Mouse (Mus musculus) MEL (cell line): Measurements from ENCODE around the gene Vmn1r180. TPM values are rescaled to one million over a fixed set of nuclear protein-coding genes. Genes with fewer than 3 reads are reported as not detected.

ENCODE experiments used
- DNase-seq: peaks from one replicate; pipeline ENCODE4 v3.0.0; 2011; ENCODE audit warnings: low read depth, low spot score
- H3K27ac ChIP-seq: 2 replicates; pipeline ENCODE4 v1.5.1; 2012; ENCODE audit warnings: low read depth, mild to moderate bottlenecking, control low read depth, low read length, moderate library complexity; ENCODE audit not compliant: control insufficient read depth
- H3K27me3 ChIP-seq, 2 experiments: fragments of 150-350 bp in 1 of 2; sonication (generic) in 1 of 2; 2 replicates each; pipeline ENCODE4 v1.6.1; 2012; ENCODE audit warnings: low read length in 2 of 2, mild to moderate bottlenecking in 2 of 2, improper control_type of control experiment in 1 of 2, moderate library complexity in 1 of 2; ENCODE audit not compliant: insufficient read depth in 2 of 2, control insufficient read depth in 1 of 2
- H3K36me3 ChIP-seq, 2 experiments: 2 replicates each; pipeline ENCODE4 v1.6.1; 2012 to 2014; ENCODE audit warnings: low read length in 2 of 2, improper control_type of control experiment in 1 of 2, inconsistent platforms in 1 of 2, mild to moderate bottlenecking in 1 of 2; ENCODE audit not compliant: insufficient read depth in 2 of 2, control insufficient read depth in 1 of 2
- H3K4me1 ChIP-seq, 2 experiments: fragments of 150-350 bp in 1 of 2; sonication (generic) in 1 of 2; 2 replicates each; pipeline ENCODE4 v1.6.1; 2012; ENCODE audit warnings: low read length in 2 of 2, improper control_type of control experiment in 1 of 2, mild to moderate bottlenecking in 1 of 2; ENCODE audit not compliant: insufficient read depth in 2 of 2, control insufficient read depth in 1 of 2
- H3K4me3 ChIP-seq, 2 experiments: fragments of 150-350 bp in 1 of 2; sonication (generic) in 1 of 2; 2 replicates each; pipeline ENCODE4 v1.5.1; 2012; ENCODE audit warnings: low read depth in 2 of 2, low read length in 2 of 2, mild to moderate bottlenecking in 2 of 2, moderate library complexity in 2 of 2, control low read depth in 1 of 2, improper control_type of control experiment in 1 of 2; ENCODE audit not compliant: control insufficient read depth in 1 of 2, insufficient read depth in 1 of 2
- H3K79me2 ChIP-seq: 2 replicates; pipeline ENCODE4 v1.6.1; 2012; ENCODE audit warnings: mild to moderate bottlenecking, low read length, moderate library complexity; ENCODE audit not compliant: control insufficient read depth, poor library complexity, insufficient read depth
- H3K9ac ChIP-seq: 2 replicates; pipeline ENCODE4 v1.6.1; 2012; ENCODE audit warnings: low read depth, mild to moderate bottlenecking, control low read depth, low read length, moderate library complexity; ENCODE audit not compliant: control insufficient read depth, poor library complexity, severe bottlenecking
- H3K9me3 ChIP-seq: fragments of 150-350 bp; sonication (generic); replicated peaks from 2 replicates; pipeline ENCODE4 v1.6.1; 2012; ENCODE audit warnings: mild to moderate bottlenecking, low read length, improper control_type of control experiment, moderate library complexity; ENCODE audit not compliant: insufficient read depth
- BHLHE40 ChIP-seq: IDR thresholded peaks from 2 replicates; pipeline ENCODE4 v1.6.1; 2012; ENCODE audit warnings: low read depth, mild to moderate bottlenecking, inconsistent platforms, low read length, improper control_type of control experiment, borderline replicate concordance
- CHD1 ChIP-seq: IDR thresholded peaks from 2 replicates; pipeline ENCODE4 v1.6.1; 2012; ENCODE audit warnings: low read depth, mild to moderate bottlenecking, inconsistent platforms, low read length, improper control_type of control experiment
- E2F4 ChIP-seq: IDR thresholded peaks from 2 replicates; pipeline ENCODE4 v1.6.1; 2011; ENCODE audit warnings: low read depth, low read length, improper control_type of control experiment, borderline replicate concordance
- EP300 ChIP-seq, 2 experiments: IDR thresholded peaks; 2 replicates each; pipeline ENCODE4 v1.6.1; 2011; ENCODE audit warnings: improper control_type of control experiment in 2 of 2, low read length in 2 of 2, low read depth in 1 of 2, mild to moderate bottlenecking in 1 of 2
- ETS1 ChIP-seq: IDR thresholded peaks from 2 replicates; pipeline ENCODE4 v1.6.1; 2012; ENCODE audit warnings: low read depth, mild to moderate bottlenecking, inconsistent platforms, low read length, improper control_type of control experiment, moderate library complexity
- GATA1 ChIP-seq: IDR thresholded peaks from 2 replicates; pipeline ENCODE4 v1.6.1; 2011; ENCODE audit warnings: low read depth, low read length, improper control_type of control experiment
- HCFC1 ChIP-seq: IDR thresholded peaks from 2 replicates; pipeline ENCODE4 v1.6.1; 2012; ENCODE audit warnings: low read depth, mild to moderate bottlenecking, inconsistent platforms, low read length, improper control_type of control experiment, moderate library complexity
- JUND ChIP-seq: IDR thresholded peaks from 2 replicates; pipeline ENCODE4 v1.6.1; 2011; ENCODE audit warnings: low read depth, mild to moderate bottlenecking, improper control_type of control experiment, low read length
- MAFK ChIP-seq: IDR thresholded peaks from 2 replicates; pipeline ENCODE4 v1.6.1; 2011; ENCODE audit warnings: low read depth, mild to moderate bottlenecking, low read length, improper control_type of control experiment, borderline replicate concordance
- MAX ChIP-seq: IDR thresholded peaks from 2 replicates; pipeline ENCODE4 v1.6.1; 2011; ENCODE audit warnings: low read length, improper control_type of control experiment
- MEF2A ChIP-seq: IDR thresholded peaks from 2 replicates; pipeline ENCODE4 v1.6.1; 2014; ENCODE audit warnings: low read depth, mild to moderate bottlenecking, inconsistent platforms, low read length, improper control_type of control experiment; ENCODE audit not compliant: poor library complexity, insufficient replicate concordance, severe bottlenecking; ENCODE audit errors: extremely low read depth
- MYB ChIP-seq: IDR thresholded peaks from 2 replicates; pipeline ENCODE4 v1.6.1; 2011; ENCODE audit warnings: mild to moderate bottlenecking, low read depth, low read length, improper control_type of control experiment
- MYC ChIP-seq: IDR thresholded peaks from 2 replicates; pipeline ENCODE4 v1.6.1; 2011; ENCODE audit warnings: low read depth, mild to moderate bottlenecking, low read length, improper control_type of control experiment, moderate library complexity
- NELFE ChIP-seq: IDR thresholded peaks from 2 replicates; pipeline ENCODE4 v1.6.1; 2011; ENCODE audit warnings: low read depth, low read length, improper control_type of control experiment
- NRF1 ChIP-seq: IDR thresholded peaks from 2 replicates; pipeline ENCODE4 v1.6.1; 2014; ENCODE audit warnings: low read depth, mild to moderate bottlenecking, inconsistent platforms, low read length, improper control_type of control experiment, moderate library complexity; ENCODE audit not compliant: poor library complexity, insufficient read depth, severe bottlenecking
- POLR2A ChIP-seq, 2 experiments: IDR thresholded peaks; 2 replicates each; pipeline ENCODE4 v1.6.1; 2011 to 2012; ENCODE audit warnings: low read length in 2 of 2, mild to moderate bottlenecking in 2 of 2, control low read depth in 1 of 2, improper control_type of control experiment in 1 of 2, low read depth in 1 of 2, moderate library complexity in 1 of 2; ENCODE audit not compliant: control insufficient read depth in 1 of 2, insufficient read depth in 1 of 2, poor library complexity in 1 of 2
- POLR2AphosphoS2 ChIP-seq: IDR thresholded peaks from 2 replicates; pipeline ENCODE4 v1.6.1; 2011; ENCODE audit warnings: low read length, improper control_type of control experiment
- RCOR1 ChIP-seq: IDR thresholded peaks from 2 replicates; pipeline ENCODE4 v1.6.1; 2012; ENCODE audit warnings: low read depth, mild to moderate bottlenecking, inconsistent platforms, low read length, improper control_type of control experiment
- SMC3 ChIP-seq: IDR thresholded peaks from 2 replicates; pipeline ENCODE4 v1.6.1; 2011; ENCODE audit warnings: low read depth, low read length, improper control_type of control experiment
- TBP ChIP-seq: IDR thresholded peaks from 2 replicates; pipeline ENCODE4 v1.8.0; 2011; ENCODE audit warnings: low read depth, low read length, improper control_type of control experiment
- USF1 ChIP-seq: IDR thresholded peaks from 2 replicates; pipeline ENCODE4 v1.6.1; 2014; ENCODE audit warnings: low read depth, mild to moderate bottlenecking, inconsistent platforms, low read length, improper control_type of control experiment, moderate library complexity
- USF2 ChIP-seq, 2 experiments: IDR thresholded peaks; 2 replicates each; pipeline ENCODE4 v1.6.1; 2011 to 2012; ENCODE audit warnings: improper control_type of control experiment in 2 of 2, low read length in 2 of 2, borderline replicate concordance in 1 of 2, inconsistent platforms in 1 of 2, low read depth in 1 of 2, mild to moderate bottlenecking in 1 of 2; ENCODE audit not compliant: insufficient read depth in 1 of 2
- ZC3H11A ChIP-seq: IDR thresholded peaks from 2 replicates; pipeline ENCODE4 v1.6.1; 2012; ENCODE audit warnings: low read depth, mild to moderate bottlenecking, inconsistent platforms, low read length, improper control_type of control experiment
- ZNF384 ChIP-seq: IDR thresholded peaks from 2 replicates; pipeline ENCODE4 v1.6.1; 2012; ENCODE audit warnings: low read depth, mild to moderate bottlenecking, inconsistent platforms, low read length, improper control_type of control experiment
- polyA plus RNA-seq, 2 experiments: library from polyadenylated mRNA; stranded (reverse) in 1 of 2; unstranded in 1 of 2; fragments of >175 nt in 1 of 2; fragments of >200 nt in 1 of 2; gene quantifications; 2 replicates each; pipeline versions ENCODE4 v1.2.1 to v1.2.4; 2012; ENCODE audit warnings: low replicate concordance in 2 of 2, low read depth in 1 of 2; ENCODE audit not compliant: insufficient read length in 2 of 2, insufficient read depth in 1 of 2, missing spikeins in 1 of 2
- total RNA-seq: library from RNA; depleted of rRNA; stranded (reverse); fragments of 300-350 nt; gene quantifications from 2 replicates; pipeline ENCODE4 v1.2.3, GENCODE M21; 2012; rRNA removed

Vmn1r180 gene
- not detected in 2 replicates for total RNA-seq
- polyA plus RNA-seq, result not detected

- H3K4me3 ChIP-seq, result no peak within 1 kb of the TSS
- no peak for TF ChIP-seq MEF2A
- TF ChIP-seq ETS1, result no peak
- TF ChIP-seq POLR2A (IDR thresholded peaks at IDR 0.05; ENCODE audit: control insufficient read depth in 1 of 2, insufficient read depth in 1 of 2, low read depth in 1 of 2, low read length in 2 of 2, poor library complexity in 1 of 2), result no peak
- no peak for TF ChIP-seq JUND
- no peak for TF ChIP-seq ZNF384
- no peak for TF ChIP-seq USF1
- no peak for TF ChIP-seq NELFE
- TF ChIP-seq MYB, result no peak
- no peak for TF ChIP-seq EP300 (IDR thresholded peaks at IDR 0.05; ENCODE audit: low read depth in 1 of 2, low read length in 2 of 2)
- TF ChIP-seq GATA1, result no peak
- no peak for TF ChIP-seq HCFC1
- H3K27ac ChIP-seq, result no peak within 1 kb of the TSS
- H3K9me3 ChIP-seq, result no peaks in the 10 kb centered on the region
- H3K79me2 ChIP-seq, result no peaks in the 10 kb centered on the region
- H3K4me1 ChIP-seq, result no peaks in the 10 kb centered on the region
- no peaks in the 10 kb centered on the region for H3K27me3 ChIP-seq
- H3K36me3 ChIP-seq, result no peaks in the 10 kb centered on the region
- DNase-seq, result no peak
- no peak within 1 kb of the TSS for H3K9ac ChIP-seq
Measured at GRCm38 (mm10) chr7:23950332-23950731, at the start of gene Vmn1r180. Gene Vmn1r180 (plus strand): TSS chr7:23950632.

GRCm38 (mm10) chr7:23926678-23927077 lies 23.8 kb upstream of the Vmn1r180 start, which contains the start of gene Vmn1r179:
Gene Vmn1r179 (plus strand): TSS chr7:23926978.
- Histone ChIP-seq H3K27me3 (no peaks in the 10 kb centered on the region), H3K36me3 (no peaks in the 10 kb centered on the region), H3K4me1 (no peaks in the 10 kb centered on the region), H3K27ac (no peak within 1 kb of the TSS), H3K9me3 (no peaks in the 10 kb centered on the region), H3K79me2 (no peaks in the 10 kb centered on the region), H3K4me3 (no peak within 1 kb of the TSS), H3K9ac (no peak within 1 kb of the TSS)
- TF ChIP-seq USF2 (IDR thresholded peaks at IDR 0.05; ENCODE audit: borderline replicate concordance in 1 of 2, insufficient read depth in 1 of 2, low read depth in 1 of 2, low read length in 2 of 2), result no peak
- TF ChIP-seq BHLHE40, result no peak
- TF ChIP-seq E2F4, result no peak
- no peak for TF ChIP-seq RCOR1
- TF ChIP-seq POLR2A (IDR thresholded peaks at IDR 0.05; ENCODE audit: control insufficient read depth in 1 of 2, insufficient read depth in 1 of 2, low read depth in 1 of 2, low read length in 2 of 2, poor library complexity in 1 of 2), result no peak
- TF ChIP-seq SMC3, result no peak
- TF ChIP-seq MYB, result no peak
- no peak for TF ChIP-seq POLR2AphosphoS2
- TF ChIP-seq CHD1, result no peak
- no peak for TF ChIP-seq MAFK
- TF ChIP-seq MAX, result no peak
- no peak for TF ChIP-seq USF1
- TF ChIP-seq NRF1, result no peak
- no peak for TF ChIP-seq TBP
- no peak for TF ChIP-seq MYC
- TF ChIP-seq ZC3H11A, result no peak
- DNase-seq, result no peak
